ENCODE assay signal across 8 mouse cellular contexts in genomic region chr6:120566911-120567909, GRCm38 (mm10). TPM values are rescaled to one million over a fixed set of nuclear protein-coding genes. Genes with fewer than 3 reads are reported as not detected.
A peak's percentile ranks its signal among the peaks of the same experiment; 100 is the strongest.
DNase-seq lines count a peak whose midpoint lies in the region; ATAC-seq and TF ChIP-seq lines count a peak whose summit lies in the region.

No protein-coding gene starts in this region.

- TF ChIP-seq POLR2A in CH12.LX (IDR thresholded peaks at IDR 0.05; ENCODE audit: low read depth, low read length): peak; percentile 34
- TF ChIP-seq POLR2A in cerebellum, adult 2 months (IDR thresholded peaks at IDR 0.05; ENCODE audit: borderline replicate concordance, insufficient read depth, low read length): no peak

- TF ChIP-seq RAD21 in CH12.LX (IDR thresholded peaks at IDR 0.05; ENCODE audit: low read depth, low read length): peak; percentile 34

- peak in 1 of 2 experiments; percentile 28; a peak in 1 of 4 replicates for TF ChIP-seq CTCF in CH12.LX (conservative IDR thresholded peaks at IDR 0.05 in 1 of 2, IDR thresholded peaks at IDR 0.05 in 1 of 2; ENCODE audit: low read depth in 2 of 2, low read length in 2 of 2)
- TF ChIP-seq CTCF in cerebellum, adult 2 months (IDR thresholded peaks at IDR 0.05; ENCODE audit: borderline replicate concordance, insufficient read depth, low read depth, low read length): no peak

- H3K36me3 ChIP-seq in hindbrain, embryonic 13.5 days: no peaks in the 10 kb centered on the region
- no peaks in the 10 kb centered on the region for H3K36me3 ChIP-seq in hindbrain, embryonic 14.5 days (replicated peaks; ENCODE audit: control insufficient read depth, insufficient read depth)
- H3K36me3 ChIP-seq in CH12.LX (replicated peaks in 1 of 2; ENCODE audit: control insufficient read depth in 1 of 2, insufficient read depth in 1 of 2, low read length in 1 of 2): peaks cover 0 to 2% of the 10 kb centered on the region in 2 experiments
- H3K36me3 ChIP-seq in intestine, embryonic 15.5 days: no peaks in the 10 kb centered on the region

- no peak for DNase-seq in hindbrain, embryonic 14.5 days (ENCODE audit: low spot score)
- DNase-seq in CH12.LX (ENCODE audit: extremely low read depth): peak; percentile 99
- DNase-seq in heart, postnatal 10 days: peak; percentile 57 to 62
- no peak for DNase-seq in cerebellum, adult 8-10 months
- no peak for DNase-seq in cerebellum, adult 2 months

- no peaks in the 10 kb centered on the region for H3K9me3 ChIP-seq in hindbrain, embryonic 13.5 days
- H3K9me3 ChIP-seq in hindbrain, embryonic 14.5 days (ENCODE audit: control insufficient read depth, low read length): no peaks in the 10 kb centered on the region
- no peaks in the 10 kb centered on the region for H3K9me3 ChIP-seq in CH12.LX (replicated peaks; ENCODE audit: low read length)
- no peaks in the 10 kb centered on the region for H3K9me3 ChIP-seq in intestine, embryonic 15.5 days

- dilution Hi-C loops in CH12.LX (cut with MboI; ENCODE audit: extremely low pct_ligation_motif_present, extremely low pct_unique_long_range_greater_than_20kb, low sequenced_read_pairs): no loop called here

- no peak overlapping the region for H3K4me2 ChIP-seq in hindbrain, embryonic 13.5 days
- H3K4me2 ChIP-seq in hindbrain, embryonic 14.5 days (replicated peaks): no peak overlapping the region
- H3K4me2 ChIP-seq in CH12.LX (ENCODE audit: insufficient read depth, low read depth, poor library complexity, severe bottlenecking): peak overlapping the region; percentile 57
- no peak overlapping the region for H3K4me2 ChIP-seq in intestine, embryonic 15.5 days (replicated peaks)

- H3K27me3 ChIP-seq in hindbrain, embryonic 13.5 days: no peaks in the 10 kb centered on the region
- no peaks in the 10 kb centered on the region for H3K27me3 ChIP-seq in hindbrain, embryonic 14.5 days (ENCODE audit: control insufficient read depth, insufficient read depth, low read length)
- H3K27me3 ChIP-seq in CH12.LX (replicated peaks): no peaks in the 10 kb centered on the region
- H3K27me3 ChIP-seq in intestine, embryonic 15.5 days (replicated peaks): no peaks in the 10 kb centered on the region
- H3K27me3 ChIP-seq in cerebellum, adult 2 months (ENCODE audit: control insufficient read depth, insufficient read depth, low read length): no peaks in the 10 kb centered on the region

- no peak overlapping the region for H3K9ac ChIP-seq in hindbrain, embryonic 13.5 days
- no peak overlapping the region for H3K9ac ChIP-seq in hindbrain, embryonic 14.5 days
- H3K9ac ChIP-seq in CH12.LX (ENCODE audit: insufficient read depth, low read depth): peak overlapping the region; percentile 20; the same call in 1 of the 2 replicates
- no peak overlapping the region for H3K9ac ChIP-seq in intestine, embryonic 15.5 days

- in situ Hi-C loops in CH12.LX (cut with MboI; ENCODE audit: low pct_ligation_motif_present, low pct_unique_long_range_greater_than_20kb, low sequenced_read_pairs): no loop called here

- 57% methylated on average over 18 of the region's 18 CpGs for WGBS in hindbrain, embryonic 13.5 days
- 55% methylated on average over 18 of the region's 18 CpGs for WGBS in hindbrain, embryonic 14.5 days
- 70% methylated on average over 18 of the region's 18 CpGs for WGBS in intestine, embryonic 15.5 days
- 51% methylated on average over 18 of the region's 18 CpGs for WGBS in cerebellum, adult 2 months

- TF ChIP-seq EP300 in CH12.LX (IDR thresholded peaks at IDR 0.05; ENCODE audit: low read length): peak; percentile 100

- H3K4me3 ChIP-seq in hindbrain, embryonic 13.5 days: no peak overlapping the region
- H3K4me3 ChIP-seq in hindbrain, embryonic 14.5 days (replicated peaks; ENCODE audit: low read length): no peak overlapping the region
- no peak overlapping the region for H3K4me3 ChIP-seq in CH12.LX (replicated peaks in 1 of 3; ENCODE audit: low read depth in 2 of 3, low read length in 2 of 3, poor library complexity in 1 of 3)
- H3K4me3 ChIP-seq in intestine, embryonic 15.5 days (replicated peaks): no peak overlapping the region
- H3K4me3 ChIP-seq in cerebellum, adult 2 months (replicated peaks; ENCODE audit: insufficient read depth, low read depth, low read length): no peak overlapping the region

- ATAC-seq in hindbrain, embryonic 13.5 days (ENCODE audit: low FRiP score): no peak
- ATAC-seq in hindbrain, embryonic 14.5 days (ENCODE audit: low FRiP score): no peak
- ATAC-seq in megakaryocyte progenitor cell, adult 5-6 weeks (replicated peaks; ENCODE audit: poor library complexity): peak; percentile 94
- no peak for ATAC-seq in intestine, embryonic 15.5 days

- peaks cover 6% of the 10 kb centered on the region for H3K4me1 ChIP-seq in hindbrain, embryonic 13.5 days (replicated peaks)
- 0 out of 2 replicates have a peak, but pooled peaks cover 5% of the 10 kb centered on the region for H3K4me1 ChIP-seq in hindbrain, embryonic 14.5 days (replicated peaks; ENCODE audit: control insufficient read depth, insufficient read depth, low read length)
- peaks cover 34 to 74% of the 10 kb centered on the region in 2 experiments for H3K4me1 ChIP-seq in CH12.LX (ENCODE audit: control insufficient read depth in 1 of 2, insufficient read depth in 2 of 2)
- no peaks in the 10 kb centered on the region for H3K4me1 ChIP-seq in intestine, embryonic 15.5 days (replicated peaks)
- no peaks in the 10 kb centered on the region for H3K4me1 ChIP-seq in cerebellum, adult 2 months (ENCODE audit: control insufficient read depth, insufficient read depth, low read length)

- intact Hi-C loops in heart, postnatal 10 days (cut with DNase I): no loop called here

- H3K79me2 ChIP-seq in CH12.LX (replicated peaks; ENCODE audit: control insufficient read depth, extremely low read depth, insufficient read depth, poor library complexity, severe bottlenecking): no peaks in the 10 kb centered on the region

- H3K27ac ChIP-seq in hindbrain, embryonic 13.5 days: peak overlapping the region; percentile 18; the same call in 1 of the 2 replicates
- no peak overlapping the region for H3K27ac ChIP-seq in hindbrain, embryonic 14.5 days
- peak overlapping the region; percentile 96 for H3K27ac ChIP-seq in CH12.LX (ENCODE audit: insufficient read depth, low read depth)
- H3K27ac ChIP-seq in intestine, embryonic 15.5 days: no peak overlapping the region
- H3K27ac ChIP-seq in cerebellum, adult 2 months (ENCODE audit: insufficient read depth, low read length): no peak overlapping the region

TF ChIP-seq in CH12.LX, 34 proteins besides CTCF, POLR2A, EP300 and RAD21 (continues in another document):
- TF ChIP-seq PAX5 (IDR thresholded peaks at IDR 0.05; ENCODE audit: low read length) (no peak), MAFK (IDR thresholded peaks at IDR 0.05; ENCODE audit: insufficient replicate concordance, low read length) (peak; percentile 81), IRF4 (IDR thresholded peaks at IDR 0.05; ENCODE audit: low read depth, low read length) (peak; percentile 100), TCF12 (IDR thresholded peaks at IDR 0.05; ENCODE audit: low read depth, low read length) (peak; percentile 100), CHD2 (IDR thresholded peaks at IDR 0.05; ENCODE audit: low read length) (peak; percentile 90), USF2 (conservative IDR thresholded peaks at IDR 0.05; ENCODE audit: low read depth, low read length) (peak; percentile 29), USF1 (IDR thresholded peaks at IDR 0.05; ENCODE audit: low read depth, low read length) (peak; percentile 69), MEF2A (IDR thresholded peaks at IDR 0.05; ENCODE audit: borderline replicate concordance, low read depth, low read length) (peak; percentile 99), JUND (conservative IDR thresholded peaks at IDR 0.05; ENCODE audit: low read depth, low read length) (peak; percentile 78), BHLHE40 (IDR thresholded peaks at IDR 0.05; ENCODE audit: low read depth, low read length) (peak; percentile 98), MXI1 (IDR thresholded peaks at IDR 0.05; ENCODE audit: low read depth, low read length) (peak; percentile 96), SIN3A (IDR thresholded peaks at IDR 0.05; ENCODE audit: low read length) (peak; percentile 97), POLR2AphosphoS2 (IDR thresholded peaks at IDR 0.05; ENCODE audit: low read depth, low read length) (no peak; the same call in 1 of the 2 replicates), RCOR1 (conservative IDR thresholded peaks at IDR 0.05; ENCODE audit: low read depth, low read length) (peak; percentile 100), SMC3 (IDR thresholded peaks at IDR 0.05; ENCODE audit: low read depth, low read length) (peak; percentile 55), NELFE (IDR thresholded peaks at IDR 0.05; ENCODE audit: low read depth, low read length) (peak; percentile 19; the same call in 1 of the 2 replicates), UBTF (IDR thresholded peaks at IDR 0.05; ENCODE audit: low read depth, low read length) (peak; percentile 27; the same call in 1 of the 2 replicates), TBP (conservative IDR thresholded peaks at IDR 0.05; ENCODE audit: low read depth, low read length) (peak; percentile 48; the same call in 1 of the 2 replicates), JUN (IDR thresholded peaks at IDR 0.05; ENCODE audit: insufficient read depth, low read depth, low read length) (peak; percentile 87), MYC (IDR thresholded peaks at IDR 0.05; ENCODE audit: low read depth, low read length) (peak; percentile 96), MAX (IDR thresholded peaks at IDR 0.05; ENCODE audit: low read length) (peak; percentile 95), MAZ (IDR thresholded peaks at IDR 0.05; ENCODE audit: low read depth, low read length) (peak; percentile 95), ZMIZ1 (IDR thresholded peaks at IDR 0.05; ENCODE audit: low read depth, low read length) (peak; percentile 91), E2F4 (IDR thresholded peaks at IDR 0.05; ENCODE audit: insufficient replicate concordance, low read depth, low read length) (peak; percentile 41; the same call in 1 of the 2 replicates), HCFC1 (IDR thresholded peaks at IDR 0.05; ENCODE audit: low read depth, low read length) (peak; percentile 45), ZKSCAN1 (IDR thresholded peaks at IDR 0.05; ENCODE audit: borderline replicate concordance, low read depth, low read length) (no peak)

RNA-seq across cellular contexts. Expression of gene Hdhd5, which starts 36.1 kb away (rescaled TPM):
- polyA plus RNA-seq in hindbrain, embryonic 13.5 days (2015; fragmentation: Nextera tagmentation; extraction: Ambion mirVana): 13.2 and 15.1 TPM in 2 replicates
- polyA plus RNA-seq in hindbrain, embryonic 14.5 days (2014; fragmentation: Nextera tagmentation; extraction: Ambion mirVana): 9.6 and 13.4 TPM in 2 replicates
- 20.9 and 21.5 TPM in 2 replicates for total RNA-seq in CH12.LX (2012; rRNA removed)
- 11.4 and 12.5 TPM in 2 replicates for total RNA-seq in CH12.LX (2014; rRNA removed)
- 10.9 and 12.4 TPM in 2 replicates for polyA plus RNA-seq in CH12.LX (2012; ENCODE audit: insufficient read length, low read depth)
- 10 to 100 TPM; 21.2 to 21.4 TPM for total RNA-seq in heart, postnatal 10 days (2021)
- total RNA-seq in megakaryocyte progenitor cell, adult 5-6 weeks (2015): 4.3 TPM in 2 replicates
- 4.7 and 7.6 TPM in 2 replicates for total RNA-seq in megakaryocyte progenitor cell, adult 5-6 weeks (2017)
- polyA plus RNA-seq in intestine, embryonic 15.5 days (2015; fragmentation: Nextera tagmentation; extraction: Ambion mirVana): 15.7 and 16.5 TPM in 2 replicates
- polyA plus RNA-seq in cerebellum, adult 2 months (2012; rRNA removed): 45.4 and 45.7 TPM in 2 replicates

Comparison
In these comparisons a context has a peak if more than half of its experiments do, and no peak if none do; other contexts are left out.
1. H3K27ac ChIP-seq: peak in hindbrain, embryonic 13.5 days (single experiment) and CH12.LX (single experiment); none in hindbrain, embryonic 14.5 days (single experiment), intestine, embryonic 15.5 days (single experiment) and cerebellum, adult 2 months (single experiment).
2. DNase-seq: peak in CH12.LX (single experiment) and heart, postnatal 10 days (2 of 2); none in hindbrain, embryonic 14.5 days (single experiment), cerebellum, adult 8-10 months (single experiment) and cerebellum, adult 2 months (0 of 2).